Mouse (Mus musculus) myocyte (in vitro differentiated cells): ENCODE measurements around the gene Nmrk2.
A peak's percentile ranks its signal among the peaks of the same experiment; 100 is the strongest.

Source experiments
- CEBPB ChIP-seq: IDR thresholded peaks from 2 replicates; pipeline ENCODE4 v1.6.1; 2011; ENCODE audit warnings: mild to moderate bottlenecking, moderate library complexity; ENCODE audit not compliant: poor library complexity, insufficient read depth, severe bottlenecking
- E2F4 ChIP-seq: IDR thresholded peaks from one replicate; pipeline ENCODE4 v1.6.1; 2011; ENCODE audit warnings: mild to moderate bottlenecking, control low read depth, moderate library complexity; ENCODE audit not compliant: insufficient read depth
- MAX ChIP-seq: IDR thresholded peaks from one replicate; pipeline ENCODE4 v1.6.1; 2011; ENCODE audit warnings: low read depth, mild to moderate bottlenecking, control low read depth
- MYOD1 ChIP-seq, 3 experiments: IDR thresholded peaks; one replicate each; pipeline ENCODE4 v1.6.1; 2011; ENCODE audit warnings: control low read depth in 2 of 3, low read depth in 2 of 3, mild to moderate bottlenecking in 2 of 3, moderate library complexity in 1 of 3; ENCODE audit not compliant: insufficient read length in 2 of 3, control insufficient read depth in 1 of 3
- MYOG ChIP-seq, 3 experiments: IDR thresholded peaks; one replicate each; pipeline ENCODE4 v1.6.1; 2011; ENCODE audit warnings: control low read depth in 2 of 3, low read depth in 2 of 3, mild to moderate bottlenecking in 2 of 3; ENCODE audit not compliant: insufficient read length in 2 of 3, control insufficient read depth in 1 of 3, insufficient read depth in 1 of 3
- POLR2A ChIP-seq: IDR thresholded peaks from one replicate; pipeline ENCODE4 v1.6.1; 2011; ENCODE audit warnings: low read depth, mild to moderate bottlenecking, control low read depth, moderate library complexity; ENCODE audit not compliant: insufficient read length
- POLR2AphosphoS2 ChIP-seq: IDR thresholded peaks from one replicate; pipeline ENCODE4 v1.6.1; 2011; ENCODE audit warnings: low read depth, control low read depth; ENCODE audit not compliant: insufficient read length
- SRF ChIP-seq: IDR thresholded peaks from one replicate; pipeline ENCODE4 v1.6.1; 2011; ENCODE audit warnings: low read depth; ENCODE audit not compliant: control insufficient read depth, insufficient read length
- TCF12 ChIP-seq: IDR thresholded peaks from one replicate; pipeline ENCODE4 v1.6.1; 2011; ENCODE audit warnings: mild to moderate bottlenecking, control low read depth; ENCODE audit not compliant: poor library complexity, insufficient read depth, severe bottlenecking
- USF1 ChIP-seq: IDR thresholded peaks from one replicate; pipeline ENCODE4 v1.6.1; 2011; ENCODE audit warnings: low read depth, mild to moderate bottlenecking, control low read depth, moderate library complexity

- peak in 1 of 3 experiments; percentile 59 for TF ChIP-seq MYOD1 (IDR thresholded peaks at IDR 0.05; ENCODE audit: control insufficient read depth in 1 of 3, insufficient read length in 2 of 3, low read depth in 2 of 3)
- no peak for TF ChIP-seq E2F4
- peak; percentile 97 for TF ChIP-seq POLR2A
- TF ChIP-seq CEBPB = no peak
- TF ChIP-seq USF1 = peak; percentile 97
- TF ChIP-seq SRF = peak; percentile 64
- no peak for TF ChIP-seq TCF12
- no peak for TF ChIP-seq MAX
- TF ChIP-seq POLR2AphosphoS2 = peak; percentile 98
- TF ChIP-seq MYOG (IDR thresholded peaks at IDR 0.05; ENCODE audit: control insufficient read depth in 1 of 3, insufficient read depth in 1 of 3, insufficient read length in 2 of 3, low read depth in 2 of 3) = peak in 2 of 3 experiments; percentile 1 to 39
Observed at GRCm38 (mm10) chr10:81176466-81177271, 25.2 kb downstream of the Nmrk2 start, which contains the start of gene Eef2.
